Mouse (Mus musculus) WW6 (cell line): ENCODE measurements around the gene Med15.

Source experiments
- DNase-seq: peaks from one replicate; pipeline ENCODE4 v3.0.0-alpha.2; 2013; ENCODE audit warnings: low read depth, low spot score

The Med15 gene

GRCm38 (mm10) chr16:17732431-17732830, 260 bp downstream of the Med15 start:
- no peak for DNase-seq

DNA sequence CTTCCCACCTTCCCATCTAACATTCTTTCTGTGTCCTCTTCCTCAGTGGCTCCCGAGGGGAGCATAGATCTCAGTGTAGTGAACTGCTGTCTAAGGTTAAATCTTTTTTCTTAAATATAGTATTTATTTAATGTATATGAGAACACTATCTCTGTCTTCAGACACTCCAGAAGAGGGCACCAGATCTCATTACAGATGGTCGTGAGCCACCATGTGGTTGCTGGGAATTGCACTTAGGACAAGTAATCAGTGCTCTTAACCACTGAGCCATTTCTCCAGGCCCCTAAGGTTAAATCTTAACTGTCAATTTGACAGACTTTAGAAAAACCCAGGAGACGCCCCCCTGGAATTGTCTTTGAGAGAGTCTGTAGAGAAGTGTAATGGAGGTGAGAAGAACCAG, 670 bp downstream of the Med15 start:
- no peak for DNase-seq

- no peak for DNase-seq
Measured at GRCm38 (mm10) chr16:17729974-17730373, 2.7 kb downstream of the Med15 start.

DNA sequence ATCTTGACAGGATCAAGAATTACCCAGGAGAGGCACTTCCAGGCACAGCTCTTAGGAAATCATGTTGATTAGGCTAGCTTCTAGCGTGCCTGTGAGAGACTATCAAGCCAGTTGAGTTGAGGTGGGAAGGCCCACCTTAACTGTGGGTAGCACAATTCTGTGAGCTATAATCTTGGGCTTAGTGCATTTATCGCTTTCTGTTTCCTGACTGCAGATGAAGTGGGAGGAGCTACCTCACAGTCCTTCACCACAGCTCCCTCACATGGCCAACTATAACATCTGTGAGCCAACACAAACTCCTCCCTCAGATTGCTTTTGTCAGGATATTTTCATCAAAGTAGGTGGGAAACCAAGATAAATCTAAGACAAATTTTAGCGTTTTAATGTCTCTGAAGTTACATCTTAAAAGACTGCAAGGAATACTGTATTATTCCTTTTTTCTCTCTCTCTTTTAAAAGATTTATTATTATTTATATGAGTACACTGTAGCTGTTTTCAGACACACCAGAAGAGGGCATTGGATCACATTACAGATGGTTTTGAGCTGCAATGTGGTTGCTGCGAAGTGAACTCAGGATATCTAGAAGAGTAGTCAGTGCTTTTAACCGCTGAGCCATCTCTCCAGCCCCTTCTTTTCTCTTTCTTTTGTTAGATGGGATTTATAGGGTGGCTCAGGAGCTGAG, 5.4 kb downstream of the Med15 start:
- no peak for DNase-seq

DNA sequence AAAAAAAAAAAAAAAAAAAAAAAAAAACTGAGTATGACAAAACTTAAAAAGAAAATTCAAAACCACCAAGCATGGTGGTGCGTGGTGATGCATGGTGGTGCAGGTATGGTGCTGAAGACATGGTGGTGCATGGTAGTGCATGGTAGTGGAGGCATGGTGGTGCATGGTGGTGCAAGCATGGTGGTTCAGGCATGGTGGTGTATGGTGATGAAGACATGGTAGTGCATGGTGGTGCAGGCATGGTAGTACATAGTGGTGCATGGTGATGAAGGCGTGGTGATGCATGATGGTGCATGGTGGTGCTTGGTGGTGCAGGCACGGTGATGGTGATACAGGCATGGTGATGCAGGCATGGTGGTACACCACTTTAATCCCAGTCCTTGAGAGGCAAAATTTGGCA, 8.2 kb downstream of the Med15 start:
- DNase-seq, result no peak

DNA sequence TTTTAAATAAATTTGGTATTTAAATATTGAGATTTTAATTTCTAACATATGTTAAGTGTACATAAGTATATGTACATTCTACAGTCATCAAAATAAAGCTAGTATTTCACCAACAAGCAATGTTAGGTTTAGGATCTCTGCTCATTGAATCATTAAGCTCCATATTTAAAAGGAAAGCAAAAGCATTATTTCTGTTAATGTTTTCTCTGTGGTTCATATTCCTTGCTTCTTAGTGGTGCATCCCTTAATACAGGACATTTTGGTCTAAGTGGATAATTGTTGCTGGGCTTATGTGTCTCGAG, 9.4 kb downstream of the Med15 start:
- no peak for DNase-seq

- DNase-seq, result peak; percentile 70
Measured at GRCm38 (mm10) chr16:17722461-17723324, 10.0 kb downstream of the Med15 start.

DNA sequence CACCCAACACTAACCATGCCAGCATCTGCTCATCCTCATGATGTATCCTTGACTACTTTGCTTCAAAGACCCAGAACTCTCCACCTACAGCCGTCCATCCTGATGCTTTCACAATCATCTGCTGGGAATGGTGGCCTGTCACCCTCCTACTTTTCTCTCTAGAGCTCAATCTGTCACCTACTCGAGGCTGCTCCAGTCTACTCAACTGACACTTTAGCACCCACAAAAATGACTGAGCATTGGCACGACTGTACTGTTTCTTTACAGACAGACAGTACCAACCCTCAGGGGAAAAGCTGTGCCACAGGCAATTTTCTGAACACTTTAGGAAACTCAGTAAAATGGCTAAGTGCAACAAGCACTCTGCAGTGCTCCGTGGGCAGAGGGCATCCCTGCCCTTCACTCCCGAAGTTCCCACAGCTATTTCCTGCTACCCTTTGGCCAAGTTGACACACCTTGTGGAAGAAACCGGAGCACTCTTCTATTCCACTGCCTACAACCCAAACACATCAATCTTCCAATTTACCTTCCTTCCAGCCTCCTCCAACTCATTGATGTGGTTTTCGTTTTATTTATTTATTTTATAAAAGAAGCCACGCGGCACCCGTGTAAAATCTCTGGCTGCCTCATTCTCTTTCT, 10.8 kb downstream of the Med15 start:
- DNase-seq, result no peak

DNA sequence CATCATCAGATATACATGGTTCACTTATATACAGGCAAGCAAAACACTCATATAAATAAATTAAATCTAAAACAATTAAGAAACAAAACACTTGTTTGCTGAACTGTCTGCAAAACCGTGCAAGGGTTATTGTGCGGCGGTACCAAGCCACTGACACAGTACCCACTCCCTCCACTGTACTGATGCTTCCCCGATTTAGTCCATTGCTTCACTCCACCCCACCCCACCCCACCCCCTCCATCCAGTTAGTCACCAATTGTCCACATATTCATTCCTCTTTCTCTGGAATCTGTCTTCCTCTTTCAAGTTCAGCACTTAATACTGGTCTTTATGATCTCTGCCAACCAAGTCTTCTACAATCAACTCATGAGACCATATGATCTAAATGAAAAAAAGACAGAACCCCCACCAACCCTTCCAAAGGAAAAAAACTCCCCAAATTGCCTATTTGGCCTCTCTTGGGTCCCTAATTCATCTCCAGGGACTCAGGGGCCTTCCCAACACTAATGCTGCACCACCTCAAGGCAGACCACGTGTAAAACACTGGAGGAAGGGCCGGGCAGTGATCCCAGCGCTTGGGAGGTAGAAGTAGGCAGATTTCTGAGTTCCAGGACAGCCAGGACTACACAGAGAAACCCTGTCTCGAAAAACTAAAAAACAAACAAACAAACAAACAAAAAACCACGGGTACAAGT, 11.4 kb downstream of the Med15 start:
- no peak for DNase-seq

GRCm38 (mm10) chr16:17717791-17718190, 14.9 kb downstream of the Med15 start:
- no peak for DNase-seq

DNA sequence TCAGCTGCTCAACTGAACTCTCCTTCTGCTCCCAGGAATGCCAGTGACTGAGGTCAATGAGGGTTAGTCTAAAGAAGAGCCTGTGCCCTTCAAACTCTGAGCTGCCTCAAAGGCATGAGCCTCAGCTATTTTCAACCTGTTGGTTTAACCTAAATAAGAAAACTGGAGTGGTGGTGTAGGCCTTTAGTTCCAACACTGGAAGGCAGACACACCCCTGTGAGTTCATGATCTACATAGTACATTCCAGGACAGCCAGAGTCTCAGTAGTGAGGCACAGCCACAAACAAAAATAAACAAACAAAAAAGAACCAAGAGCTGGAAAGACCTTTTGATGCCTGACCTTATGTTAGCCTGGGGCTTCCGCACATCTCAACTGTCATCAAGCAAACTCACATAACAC, 25.1 kb downstream of the Med15 start:
- no peak for DNase-seq

DNA sequence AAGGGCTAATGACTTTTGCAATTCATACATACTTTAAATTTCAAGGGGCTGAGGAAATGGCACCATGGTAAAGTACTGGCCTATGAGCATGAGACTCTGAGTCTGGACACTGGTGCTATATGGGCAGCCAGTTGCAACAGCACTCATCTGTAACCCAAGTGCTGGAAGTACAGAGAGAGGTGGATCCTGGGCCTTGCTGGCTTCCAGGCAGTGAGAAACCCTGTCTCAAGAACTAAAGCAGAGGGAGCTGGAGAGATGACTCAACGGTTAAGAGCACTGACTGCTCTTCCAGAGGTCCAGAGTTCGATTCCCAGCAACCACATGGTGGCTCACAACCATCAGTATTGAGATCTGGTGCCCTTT, 31.7 kb downstream of the Med15 start:
- DNase-seq, result no peak

GRCm38 (mm10) chr16:17700386-17701042, 32.2 kb downstream of the Med15 start:
- no peak for DNase-seq

- no peak for DNase-seq
Measured at GRCm38 (mm10) chr16:17694860-17695259, 37.8 kb downstream of the Med15 start.

GRCm38 (mm10) chr16:17669886-17670285, 62.8 kb downstream of the Med15 start:
- no peak for DNase-seq

DNA sequence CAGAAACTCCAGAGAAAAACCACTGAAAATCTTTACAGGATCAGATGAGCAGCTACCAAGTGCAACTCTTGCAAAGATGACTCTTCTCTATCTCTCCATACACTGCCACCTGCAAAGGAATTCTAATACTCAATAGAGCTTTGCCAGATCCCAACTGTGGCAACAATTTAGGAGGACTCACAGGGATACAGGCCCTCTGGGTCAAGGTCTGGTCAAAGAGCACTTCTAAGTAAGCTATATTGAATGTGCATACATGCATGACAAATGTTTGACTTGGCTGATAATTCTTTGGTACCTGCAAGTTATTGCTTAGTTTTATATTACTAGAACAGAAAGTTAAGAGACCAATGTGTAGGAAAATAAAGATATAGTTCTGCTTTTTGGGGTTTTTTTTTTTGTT, 67.1 kb downstream of the Med15 start:
- no peak for DNase-seq

- no peak for DNase-seq
Measured at GRCm38 (mm10) chr16:17656212-17656871, 76.3 kb downstream of the Med15 start.

- no peak for DNase-seq
Measured at GRCm38 (mm10) chr16:17654188-17654795, 78.4 kb downstream of the Med15 start.

DNA sequence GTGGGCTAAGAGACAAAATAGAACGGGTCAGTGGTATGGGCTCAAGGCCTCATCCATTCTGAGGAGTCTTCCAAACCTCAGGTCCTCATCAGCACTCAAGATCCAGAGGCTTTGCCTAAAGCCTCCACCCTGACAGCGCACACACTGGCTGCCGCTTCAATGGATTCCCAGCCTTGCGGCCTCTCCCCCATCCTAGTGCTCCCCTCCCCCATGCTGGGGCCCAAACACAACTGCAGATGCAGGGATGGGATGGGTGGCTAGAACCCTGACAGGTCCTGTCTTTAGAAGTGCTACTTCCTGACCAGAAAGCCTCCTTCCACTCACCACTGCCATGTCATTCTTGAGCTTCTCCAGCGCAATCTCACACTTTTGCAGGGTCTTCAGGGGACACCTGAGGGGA, 79.1 kb downstream of the Med15 start:
- DNase-seq, result no peak

DNA sequence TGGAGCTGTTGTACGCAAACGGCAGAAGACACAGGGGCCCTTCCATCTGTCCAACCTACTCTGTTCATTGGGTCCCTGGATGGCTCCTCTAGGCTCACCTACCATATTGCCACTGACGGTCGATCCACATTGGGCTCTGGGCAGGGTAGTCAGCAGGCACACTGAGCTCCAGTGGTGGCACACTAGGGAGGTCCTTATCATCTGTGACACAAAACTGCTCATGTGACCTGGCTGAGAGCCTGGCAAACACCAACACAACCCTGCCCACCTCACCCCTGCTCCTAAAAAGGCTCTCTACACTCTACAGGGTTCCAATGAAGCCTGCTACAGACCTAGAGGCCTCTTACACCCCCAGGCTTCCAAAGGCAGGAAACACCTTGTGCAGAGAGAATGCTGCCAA, 80.1 kb downstream of the Med15 start:
- DNase-seq, result no peak

GRCm38 (mm10) chr16:17650711-17651110, 82.0 kb downstream of the Med15 start:
- DNase-seq, result no peak
